Mouse (Mus musculus) embryonic fibroblast, embryonic 13.5 days (primary cell): Measurements from ENCODE around the gene Defb21.

Experiments used
- CTCF ChIP-seq: IDR thresholded peaks from 2 replicates; pipeline ENCODE4 v1.5.1; 2011; ENCODE audit warnings: mild to moderate bottlenecking, control low read depth, low read length, moderate library complexity, borderline replicate concordance; ENCODE audit not compliant: insufficient read depth
- POLR2A ChIP-seq: IDR thresholded peaks from 2 replicates; pipeline ENCODE4 v1.6.1; 2011; ENCODE audit warnings: low read depth, mild to moderate bottlenecking, control low read depth, low read length, moderate library complexity

GRCm38 (mm10) chr2:152608719-152609118, 36.2 kb downstream of the Defb21 start:
- no peak for TF ChIP-seq POLR2A
- TF ChIP-seq CTCF: no peak
